Mouse (Mus musculus) cerebellum, postnatal 4 days (tissue): ENCODE measurements at regions not wholly inside any gene's neighbourhood (a gene's known extent, or its start where the extent isn't known, plus 50 kb on each side); places are given as distances from the start of the nearest gene placed in this dataset.
"Not testable (repeated sequence)": the region's sequence is repeated elsewhere in the genome, so short reads cannot be mapped to it uniquely, and the experiment has no call there.

Experiments
- DNase-seq, 2 experiments: peaks; one replicate each; pipeline ENCODE4 v3.0.0; 2022; ENCODE audit warnings: low spot score in 2 of 2, mixed read lengths in 1 of 2

- DNase-seq: not testable (repeated sequence)
These were observed 532.0 kb downstream of the Dad1 start for GRCm38 (mm10) chr14:53721901-53722300.

GRCm38 (mm10) chr14:53709627-53710026 is 544.3 kb downstream of the Dad1 start:
- not testable (repeated sequence) for DNase-seq

GRCm38 (mm10) chr14:53704351-53704750 is 549.6 kb downstream of the Dad1 start:
- not testable (repeated sequence) for DNase-seq

GRCm38 (mm10) chr14:53703593-53703992 is 550.3 kb downstream of the Dad1 start:
- not testable (repeated sequence) for DNase-seq

GRCm38 (mm10) chr14:53684100-53684499 is 569.8 kb downstream of the Dad1 start:
- DNase-seq: not testable (repeated sequence)

- not testable (repeated sequence) for DNase-seq
These were observed 570.4 kb downstream of the Dad1 start for GRCm38 (mm10) chr14:53683361-53684015.

- DNase-seq: not testable (repeated sequence)
These were observed 571.2 kb downstream of the Dad1 start for GRCm38 (mm10) chr14:53682679-53683078.

- DNase-seq: not testable (repeated sequence)
These were observed 572.6 kb downstream of the Dad1 start for GRCm38 (mm10) chr14:53681320-53681719.

GRCm38 (mm10) chr14:53665681-53666080 is 588.2 kb downstream of the Dad1 start:
- peak in 1 of 2 experiments; percentile 10 for DNase-seq

GRCm38 (mm10) chr14:53662700-53663355 is 591.1 kb downstream of the Dad1 start:
- not testable (repeated sequence) for DNase-seq

GRCm38 (mm10) chr14:53654669-53655068 is 599.2 kb downstream of the Dad1 start:
- DNase-seq: not testable (repeated sequence)

GRCm38 (mm10) chr14:53651061-53651460 is 602.8 kb downstream of the Dad1 start:
- DNase-seq: not testable (repeated sequence)

- not testable (repeated sequence) for DNase-seq
These were observed 604.7 kb downstream of the Dad1 start for GRCm38 (mm10) chr14:53649189-53649588.

- not testable (repeated sequence) for DNase-seq
These were observed 613.5 kb downstream of the Dad1 start for GRCm38 (mm10) chr14:53640441-53640840.

GRCm38 (mm10) chr14:53637664-53638063 is 616.2 kb downstream of the Dad1 start:
- DNase-seq: not testable (repeated sequence)

GRCm38 (mm10) chr14:53635206-53635605 is 618.7 kb downstream of the Dad1 start:
- DNase-seq: not testable (repeated sequence)

GRCm38 (mm10) chr14:53634320-53634979 is 619.5 kb downstream of the Dad1 start:
- not testable (repeated sequence) for DNase-seq

- not testable (repeated sequence) for DNase-seq
These were observed 620.2 kb downstream of the Dad1 start for GRCm38 (mm10) chr14:53633743-53634142.

GRCm38 (mm10) chr14:53621376-53621775 is 632.5 kb downstream of the Dad1 start:
- not testable (repeated sequence) for DNase-seq

- not testable (repeated sequence) for DNase-seq
These were observed 637.8 kb downstream of the Dad1 start for GRCm38 (mm10) chr14:53616061-53616460.

GRCm38 (mm10) chr14:53614341-53614740 is 639.6 kb downstream of the Dad1 start:
- no peak for DNase-seq

GRCm38 (mm10) chr14:53599299-53599698 is 654.6 kb downstream of the Dad1 start:
- DNase-seq: not testable (repeated sequence)
